Mouse (Mus musculus) cortical plate, adult 2 months (tissue): ENCODE measurements around the gene Prdm8. TPM values are rescaled to one million over a fixed set of nuclear protein-coding genes. Genes with fewer than 3 reads are reported as not detected.

Experiments
- H3K27ac ChIP-seq: fragments of 200-500 bp; 2 replicates; pipeline ENCODE4 v1.5.1; 2012; ENCODE audit warnings: low read length, control low read depth, inconsistent platforms; ENCODE audit not compliant: insufficient read depth
- H3K4me1 ChIP-seq: fragments of 200-500 bp; 2 replicates; pipeline ENCODE4 v1.6.1; 2011; ENCODE audit warnings: low read length; ENCODE audit not compliant: control insufficient read depth, insufficient read depth
- H3K4me3 ChIP-seq: fragments of 200-500 bp; 2 replicates; pipeline ENCODE4 v1.5.1; 2011; ENCODE audit warnings: mild to moderate bottlenecking, low read length, control low read depth; ENCODE audit not compliant: insufficient read depth
- CTCF ChIP-seq: fragments of 200-500 bp; IDR thresholded peaks from 2 replicates; pipeline ENCODE4 v1.5.1; 2011; ENCODE audit warnings: mild to moderate bottlenecking, control low read depth, low read length; ENCODE audit not compliant: insufficient read depth; ENCODE audit errors: extremely low read depth
- POLR2A ChIP-seq: fragments of 200-500 bp; IDR thresholded peaks from 2 replicates; pipeline ENCODE4 v1.6.1; 2011; ENCODE audit warnings: mild to moderate bottlenecking, low read length, control low read depth; ENCODE audit not compliant: insufficient read depth; ENCODE audit errors: extremely low read depth
- polyA plus RNA-seq: library from polyadenylated mRNA; depleted of rRNA; stranded (reverse); fragments of >200 nt; gene quantifications from 2 replicates; pipeline ENCODE4 v1.2.3, GENCODE M21; 2012; rRNA removed

Prdm8 gene
- 19.9 and 23.2 TPM in 2 replicates for polyA plus RNA-seq

- H3K4me1 ChIP-seq, result no peaks in the 10 kb centered on the region; the same call in 1 of the 2 replicates
- peak within 1 kb of the TSS; percentile 33 for H3K4me3 ChIP-seq
- TF ChIP-seq POLR2A (no peak), CTCF (peak; percentile 52)
- H3K27ac ChIP-seq, result no peak within 1 kb of the TSS
Measured at GRCm38 (mm10) chr5:98167180-98167824, at the start of gene Prdm8. Gene Prdm8 (plus strand): TSS chr5:98167198.

GRCm38 (mm10) chr5:98127074-98127473 lies 39.9 kb upstream of the Prdm8 start:
- H3K4me1 ChIP-seq, result no peaks in the 10 kb centered on the region
- no peak overlapping the region for H3K4me3 ChIP-seq
- no peak overlapping the region for H3K27ac ChIP-seq
- TF ChIP-seq POLR2A, result no peak
- no peak for TF ChIP-seq CTCF

- H3K4me3 ChIP-seq, result no peak overlapping the region
- no peaks in the 10 kb centered on the region for H3K4me1 ChIP-seq
- H3K27ac ChIP-seq, result no peak overlapping the region
- TF ChIP-seq CTCF (no peak), POLR2A (no peak)
Measured at GRCm38 (mm10) chr5:98138545-98139296, 28.3 kb upstream of the Prdm8 start.

- Histone ChIP-seq H3K27ac (no peak overlapping the region), H3K4me3 (no peak overlapping the region), H3K4me1 (no peaks in the 10 kb centered on the region)
- TF ChIP-seq POLR2A, result no peak
- TF ChIP-seq CTCF, result no peak
Measured at GRCm38 (mm10) chr5:98139297-98139660, 27.7 kb upstream of the Prdm8 start.

- no peak overlapping the region for H3K4me3 ChIP-seq
- H3K4me1 ChIP-seq, result no peaks in the 10 kb centered on the region
- TF ChIP-seq CTCF, result no peak
- no peak for TF ChIP-seq POLR2A
- H3K27ac ChIP-seq, result no peak overlapping the region
Measured at GRCm38 (mm10) chr5:98146895-98147294, 20.1 kb upstream of the Prdm8 start.

GRCm38 (mm10) chr5:98166116-98166515 lies 882 bp upstream of the Prdm8 start:
- H3K4me3 ChIP-seq, result no peak overlapping the region
- TF ChIP-seq CTCF (no peak), POLR2A (no peak)
- H3K4me1 ChIP-seq, result no peaks in the 10 kb centered on the region; the same call in 1 of the 2 replicates
- no peak overlapping the region for H3K27ac ChIP-seq

- Histone ChIP-seq H3K27ac (no peak overlapping the region), H3K4me3 (peak overlapping the region; percentile 33), H3K4me1 (no peaks in the 10 kb centered on the region; the same call in 1 of the 2 replicates)
- TF ChIP-seq POLR2A (no peak), CTCF (no peak)
Measured at GRCm38 (mm10) chr5:98168356-98169285, 1.6 kb downstream of the Prdm8 start.

GRCm38 (mm10) chr5:98169376-98170351 lies 2.7 kb downstream of the Prdm8 start:
- H3K4me1 ChIP-seq, result no peaks in the 10 kb centered on the region; the same call in 1 of the 2 replicates
- TF ChIP-seq POLR2A, result no peak
- H3K4me3 ChIP-seq, result peak overlapping the region; percentile 33
- no peak overlapping the region for H3K27ac ChIP-seq

GRCm38 (mm10) chr5:98171651-98172230 lies 4.7 kb downstream of the Prdm8 start:
- H3K4me3 ChIP-seq, result no peak overlapping the region
- no peak overlapping the region for H3K27ac ChIP-seq
- H3K4me1 ChIP-seq, result no peaks in the 10 kb centered on the region; the same call in 1 of the 2 replicates
- TF ChIP-seq CTCF (no peak), POLR2A (no peak)
